ENCODE assay signal across 10 mouse cellular contexts in the genomic region with DNA sequence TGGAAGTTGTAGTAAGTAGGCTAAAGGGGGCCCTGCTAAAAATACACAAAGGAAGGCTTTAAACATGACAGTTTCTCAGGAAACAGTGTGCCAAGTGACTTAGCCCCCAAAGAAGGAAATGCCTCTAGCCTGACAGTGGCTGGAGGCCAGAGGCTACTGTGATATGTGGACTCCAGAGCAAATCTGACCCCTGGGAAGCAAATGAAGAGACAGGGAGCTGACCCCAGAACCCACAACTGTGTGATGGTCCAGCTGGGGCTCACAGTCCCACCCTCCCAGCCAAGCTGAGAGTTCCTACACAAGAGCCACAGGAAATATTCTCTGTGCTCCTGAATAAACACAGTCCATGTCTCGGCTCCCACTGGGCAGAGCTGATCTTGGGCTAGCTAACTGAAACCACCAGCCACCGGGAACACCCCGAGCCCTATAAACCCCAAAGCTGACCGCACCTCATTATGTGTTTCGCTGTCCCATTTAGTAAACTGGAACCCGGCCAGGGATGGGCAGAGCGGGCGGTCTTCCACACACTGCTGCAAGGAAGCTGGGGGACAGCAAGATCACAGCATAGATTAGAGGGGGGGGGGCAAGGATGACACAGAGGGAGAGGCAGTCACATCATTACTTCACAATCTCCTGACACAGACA. TPM values are rescaled to one million over a fixed set of nuclear protein-coding genes. Genes with fewer than 3 reads are reported as not detected.
DNase-seq lines count a peak whose midpoint lies in the region; ATAC-seq lines count a peak whose summit lies in the region.
"Had no signal": no experiment of that assay in that cellular context is flagged by ENCODE, and none has a peak within 500 bp of the region (broad histone marks: within the 10 kb centered on the region; RNA-seq: fewer than 3 reads in every experiment).

No protein-coding gene starts in this region.

- H3K4me1 ChIP-seq in hindbrain, embryonic 16.5 days (ENCODE audit: control insufficient read depth, insufficient read depth, low read depth, low read length): no peaks in the 10 kb centered on the region
- no peaks in the 10 kb centered on the region for H3K4me1 ChIP-seq in hindbrain, embryonic 11.5 days (replicated peaks; ENCODE audit: control insufficient read depth, insufficient read depth, low read length)
- no peaks in the 10 kb centered on the region for H3K4me1 ChIP-seq in embryonic facial prominence, embryonic 15.5 days
- peaks cover 3% of the 10 kb centered on the region; the same call in 1 of the 2 replicates for H3K4me1 ChIP-seq in lung, embryonic 15.5 days

- no peak overlapping the region for H3K4me2 ChIP-seq in hindbrain, embryonic 16.5 days (ENCODE audit: low read length)
- H3K4me2 ChIP-seq in hindbrain, embryonic 11.5 days (replicated peaks; ENCODE audit: low read depth, low read length): no peak overlapping the region
- H3K4me2 ChIP-seq in embryonic facial prominence, embryonic 15.5 days (replicated peaks): no peak overlapping the region
- no peak overlapping the region for H3K4me2 ChIP-seq in lung, embryonic 15.5 days

- ATAC-seq in hindbrain, embryonic 16.5 days: no peak
- ATAC-seq in hindbrain, embryonic 11.5 days (ENCODE audit: low FRiP score): no peak
- 0 out of 2 replicates have a peak, but pooled peaks have one; percentile 39 for ATAC-seq in embryonic facial prominence, embryonic 15.5 days (ENCODE audit: insufficient number of reproducible peaks, low FRiP score, low TSS enrichment, low read depth)
- ATAC-seq in lung, embryonic 15.5 days (ENCODE audit: borderline replicate concordance, extremely low read depth, low FRiP score, low TSS enrichment): peak; percentile 64; the same call in 1 of the 2 replicates
- ATAC-seq in erythroblast, adult 5-6 weeks (replicated peaks; ENCODE audit: low FRiP score, poor library complexity, severe bottlenecking): no peak
- ATAC-seq: activated CD4-positive, CD25-positive, alpha-beta regulatory T cell, adult 4 months had no signal

- no peaks in the 10 kb centered on the region for H3K27me3 ChIP-seq in hindbrain, embryonic 16.5 days (replicated peaks; ENCODE audit: control insufficient read depth, insufficient read depth, low read length)
- no peaks in the 10 kb centered on the region for H3K27me3 ChIP-seq in hindbrain, embryonic 11.5 days (ENCODE audit: control insufficient read depth, insufficient read depth, low read length)
- no peaks in the 10 kb centered on the region for H3K27me3 ChIP-seq in embryonic facial prominence, embryonic 15.5 days
- H3K27me3 ChIP-seq in lung, embryonic 15.5 days: no peaks in the 10 kb centered on the region

- H3K36me3 ChIP-seq in hindbrain, embryonic 16.5 days (ENCODE audit: control insufficient read depth, insufficient read depth, low read length): no peaks in the 10 kb centered on the region; the same call in 1 of the 2 replicates
- peaks cover 11% of the 10 kb centered on the region for H3K36me3 ChIP-seq in hindbrain, embryonic 11.5 days (ENCODE audit: control insufficient read depth, insufficient read depth, low read length)
- peaks cover 85% of the 10 kb centered on the region for H3K36me3 ChIP-seq in embryonic facial prominence, embryonic 15.5 days
- H3K36me3 ChIP-seq in lung, embryonic 15.5 days: peaks cover 84% of the 10 kb centered on the region

- no peak overlapping the region for H3K4me3 ChIP-seq in hindbrain, embryonic 16.5 days (ENCODE audit: low read length)
- H3K4me3 ChIP-seq in hindbrain, embryonic 11.5 days (ENCODE audit: low read depth, low read length): no peak overlapping the region
- H3K4me3 ChIP-seq in embryonic facial prominence, embryonic 15.5 days (replicated peaks): no peak overlapping the region
- no peak overlapping the region for H3K4me3 ChIP-seq in lung, embryonic 15.5 days

- no peak for DNase-seq in hindbrain, embryonic 11.5 days (ENCODE audit: low spot score)
- peak; percentile 3 for DNase-seq in heart, postnatal 25 days (ENCODE audit: low spot score)
- DNase-seq in MN1 (ENCODE audit: low spot score): no peak
- DNase-seq in urinary bladder, postnatal 10 days (ENCODE audit: low spot score): no peak
- DNase-seq: thymus, postnatal 4 days had no signal

- WGBS in hindbrain, embryonic 16.5 days: 77% methylated on average over 8 of the region's 8 CpGs
- WGBS in hindbrain, embryonic 11.5 days: 94% methylated on average over 8 of the region's 8 CpGs
- 81% methylated on average over 8 of the region's 8 CpGs for WGBS in embryonic facial prominence, embryonic 15.5 days
- WGBS in lung, embryonic 15.5 days: 64% methylated on average over 8 of the region's 8 CpGs

- no peak overlapping the region for H3K9ac ChIP-seq in hindbrain, embryonic 16.5 days (ENCODE audit: low read depth, low read length)
- H3K9ac ChIP-seq in hindbrain, embryonic 11.5 days (ENCODE audit: low read depth, low read length): no peak overlapping the region
- no peak overlapping the region for H3K9ac ChIP-seq in embryonic facial prominence, embryonic 15.5 days
- H3K9ac ChIP-seq in lung, embryonic 15.5 days: no peak overlapping the region

- H3K9me3 ChIP-seq in hindbrain, embryonic 16.5 days (ENCODE audit: control insufficient read depth, low read length): no peaks in the 10 kb centered on the region
- H3K9me3 ChIP-seq in hindbrain, embryonic 11.5 days (ENCODE audit: control insufficient read depth, low read length): no peaks in the 10 kb centered on the region
- H3K9me3 ChIP-seq in embryonic facial prominence, embryonic 15.5 days (replicated peaks): no peaks in the 10 kb centered on the region
- H3K9me3 ChIP-seq in lung, embryonic 15.5 days: no peaks in the 10 kb centered on the region

- 0 out of 2 replicates have a peak overlapping the region, but pooled peaks have one; percentile 44 for H3K27ac ChIP-seq in hindbrain, embryonic 16.5 days (ENCODE audit: low read depth, low read length)
- H3K27ac ChIP-seq in hindbrain, embryonic 11.5 days (ENCODE audit: low read depth, low read length): no peak overlapping the region
- 0 out of 2 replicates have a peak overlapping the region, but pooled peaks have one; percentile 1 for H3K27ac ChIP-seq in embryonic facial prominence, embryonic 15.5 days (replicated peaks)
- peak overlapping the region; percentile 76 for H3K27ac ChIP-seq in lung, embryonic 15.5 days

- intact Hi-C loops in heart, postnatal 25 days (cut with DNase I): no loop called here

RNA-seq across cellular contexts. Expression of a gene that starts 12.0 kb away (rescaled TPM):
- polyA plus RNA-seq in hindbrain, embryonic 16.5 days (2015; fragmentation: Nextera tagmentation; extraction: Ambion mirVana): 14.5 and 19.8 TPM in 2 replicates
- 86.8 and 95.2 TPM in 2 replicates for polyA plus RNA-seq in hindbrain, embryonic 11.5 days (2014; fragmentation: Nextera tagmentation; extraction: Ambion mirVana)
- polyA plus RNA-seq in embryonic facial prominence, embryonic 15.5 days (2015; fragmentation: Nextera tagmentation; extraction: Ambion mirVana): 60.2 and 62.2 TPM in 2 replicates
- 1 to 10 TPM; 1.4 to 2.3 TPM for total RNA-seq in heart, postnatal 25 days (2021)
- 109 and 113 TPM in 2 replicates for polyA plus RNA-seq in lung, embryonic 15.5 days (2015; fragmentation: Nextera tagmentation; extraction: Ambion mirVana)
- 20.8 and 25.9 TPM in 2 replicates for total RNA-seq in erythroblast, adult 5-6 weeks (2015; ENCODE audit: low replicate concordance)
- total RNA-seq in erythroblast, adult 5-6 weeks (2017; ENCODE audit: low replicate concordance): 37.4 and 64.0 TPM in 2 replicates

RNA-seq across cellular contexts. Expression of a gene that starts 21.5 kb away (rescaled TPM):
- polyA plus RNA-seq in hindbrain, embryonic 16.5 days (2015; fragmentation: Nextera tagmentation; extraction: Ambion mirVana): 11.0 and 12.4 TPM in 2 replicates
- 12.7 and 16.8 TPM in 2 replicates for polyA plus RNA-seq in hindbrain, embryonic 11.5 days (2014; fragmentation: Nextera tagmentation; extraction: Ambion mirVana)
- 27.2 and 27.4 TPM in 2 replicates for polyA plus RNA-seq in embryonic facial prominence, embryonic 15.5 days (2015; fragmentation: Nextera tagmentation; extraction: Ambion mirVana)
- 10 to 100 TPM; 10.1 to 14.1 TPM for total RNA-seq in heart, postnatal 25 days (2021)
- polyA plus RNA-seq in lung, embryonic 15.5 days (2015; fragmentation: Nextera tagmentation; extraction: Ambion mirVana): 28.5 and 29.5 TPM in 2 replicates
- 4.8 and 5.2 TPM in 2 replicates for total RNA-seq in erythroblast, adult 5-6 weeks (2015; ENCODE audit: low replicate concordance)
- 4.4 and 6.1 TPM in 2 replicates for total RNA-seq in erythroblast, adult 5-6 weeks (2017; ENCODE audit: low replicate concordance)

RNA-seq across cellular contexts. Expression of a gene that starts 51.2 kb away (rescaled TPM):
- polyA plus RNA-seq in hindbrain, embryonic 16.5 days (2015; fragmentation: Nextera tagmentation; extraction: Ambion mirVana): 30.4 and 30.9 TPM in 2 replicates
- 23.5 and 24.1 TPM in 2 replicates for polyA plus RNA-seq in hindbrain, embryonic 11.5 days (2014; fragmentation: Nextera tagmentation; extraction: Ambion mirVana)
- polyA plus RNA-seq in embryonic facial prominence, embryonic 15.5 days (2015; fragmentation: Nextera tagmentation; extraction: Ambion mirVana): 54.7 and 55.4 TPM in 2 replicates
- 10 to 100 TPM; 16.9 to 20.7 TPM for total RNA-seq in heart, postnatal 25 days (2021)
- 52.9 and 54.2 TPM in 2 replicates for polyA plus RNA-seq in lung, embryonic 15.5 days (2015; fragmentation: Nextera tagmentation; extraction: Ambion mirVana)
- 2.1 and 29.7 TPM in 2 replicates for total RNA-seq in erythroblast, adult 5-6 weeks (2015; ENCODE audit: low replicate concordance)
- 18.3 and 26.8 TPM in 2 replicates for total RNA-seq in erythroblast, adult 5-6 weeks (2017; ENCODE audit: low replicate concordance)

Comparison
In these comparisons a context has a peak if more than half of its experiments do, and no peak if none do; other contexts are left out.
1. ATAC-seq: peak in embryonic facial prominence, embryonic 15.5 days (single experiment) and lung, embryonic 15.5 days (single experiment); none in hindbrain, embryonic 16.5 days (single experiment), hindbrain, embryonic 11.5 days (single experiment) and erythroblast, adult 5-6 weeks (single experiment).